Mouse (Mus musculus): ENCODE data around the gene Pigm.

DNA sequence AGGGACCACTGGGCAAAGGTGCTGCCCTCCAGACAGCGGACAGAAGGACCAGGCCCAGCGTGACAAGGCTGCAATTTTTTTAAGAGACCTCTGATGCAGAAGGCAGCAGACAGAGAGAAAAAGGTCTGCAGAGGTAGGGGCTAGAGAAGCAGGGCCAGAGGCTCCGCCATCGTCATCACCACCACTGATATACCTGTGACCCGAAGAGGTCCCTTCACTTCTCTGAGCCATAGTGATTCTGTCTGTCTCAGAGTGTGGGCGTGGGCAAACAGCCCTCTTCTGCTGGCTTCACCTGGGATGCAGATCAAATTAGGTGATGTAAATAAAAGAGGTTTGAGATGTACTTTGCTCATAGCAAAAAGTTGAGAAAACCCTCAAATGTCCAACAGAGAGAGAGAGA, 46.7 kb upstream of the Pigm start:
- TF ChIP-seq CTCF (conservative IDR thresholded peaks at IDR 0.05; ENCODE audit: low read length) (no peak), POU5F1 (IDR thresholded peaks at IDR 0.05; ENCODE audit: borderline replicate concordance, low read length) (no peak), NANOG (IDR thresholded peaks at IDR 0.05; ENCODE audit: borderline replicate concordance, low read length) (no peak)
